Mouse (Mus musculus) left cerebral cortex, adult 9 months (tissue): ENCODE measurements around the gene Defb38.

Experiments
- DNase-seq, 2 experiments: peaks; one replicate each; pipeline ENCODE4 v3.0.0; 2022; ENCODE audit warnings: low spot score in 2 of 2

Defb38 gene

GRCm38 (mm10) chr8:19026466-19026865, at the start of gene Defb38:
Gene Defb38 (minus strand): TSS chr8:19026566.
- DNase-seq, result no peak

GRCm38 (mm10) chr8:19066013-19066412, 39.6 kb upstream of the Defb38 start:
- no peak for DNase-seq

- DNase-seq, result no peak
These were observed 38.3 kb upstream of the Defb38 start, which contains the start of gene Defb39 for GRCm38 (mm10) chr8:19064710-19065109. Gene Defb39 (minus strand): TSS chr8:19064810.

- DNase-seq, result no peak
These were observed 36.5 kb upstream of the Defb38 start for GRCm38 (mm10) chr8:19062891-19063290.

GRCm38 (mm10) chr8:19045242-19045641, 18.9 kb upstream of the Defb38 start:
- DNase-seq, result no peak
